Mouse (Mus musculus): ENCODE data around the gene Myl10. TPM values are rescaled to one million over a fixed set of nuclear protein-coding genes. Genes with fewer than 3 reads are reported as not detected.

Gene Myl10
- polyA plus RNA-seq, 1 experiment from 2014 or later = not detected

DNA sequence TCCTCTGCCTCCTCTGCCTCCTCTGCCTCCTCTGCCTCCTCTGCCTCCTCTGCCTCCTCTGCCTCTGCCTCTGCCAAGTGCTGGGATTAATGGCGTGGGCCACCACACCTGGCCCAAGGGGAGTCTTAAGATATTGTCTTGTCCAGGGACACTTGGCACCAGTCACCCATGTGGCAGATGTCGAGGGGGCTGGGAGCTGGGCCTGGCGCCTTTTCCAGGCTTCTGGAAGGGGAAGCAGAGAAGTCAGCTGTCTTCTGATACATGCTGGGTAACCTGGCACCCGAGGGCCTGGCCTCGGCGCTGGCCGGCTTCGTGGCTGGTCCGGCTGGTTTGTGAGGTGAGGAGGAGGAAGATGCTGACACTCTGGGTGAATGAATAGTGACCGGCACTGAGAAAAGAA is 30.7 kb upstream of the Myl10 start:
- H3K36me3 ChIP-seq (ENCODE audit: insufficient read depth, low read length) = no peaks in the 10 kb centered on the region
- no peak overlapping the region for H3K4me2 ChIP-seq (ENCODE audit: low read length)
- no peaks in the 10 kb centered on the region for H3K4me1 ChIP-seq (replicated peaks; ENCODE audit: insufficient read depth, low read length)
- WGBS = 69% methylated on average over 10 of the region's 10 CpGs
- DNase-seq (ENCODE audit: low spot score) = no peak
- H3K27ac ChIP-seq = no peak overlapping the region
- no peak overlapping the region for H3K9ac ChIP-seq (ENCODE audit: low read depth, low read length)
- no peaks in the 10 kb centered on the region for H3K9me3 ChIP-seq (replicated peaks; ENCODE audit: low read length)
- TF ChIP-seq CTCF (IDR thresholded peaks at IDR 0.05; ENCODE audit: low read depth) = no peak
- no peak overlapping the region for H3K4me3 ChIP-seq (replicated peaks; ENCODE audit: low read depth, low read length)
- no peaks in the 10 kb centered on the region for H3K27me3 ChIP-seq (ENCODE audit: insufficient read depth, low read length)
- ATAC-seq (replicated peaks; ENCODE audit: low FRiP score, low read depth) = no peak

DNA sequence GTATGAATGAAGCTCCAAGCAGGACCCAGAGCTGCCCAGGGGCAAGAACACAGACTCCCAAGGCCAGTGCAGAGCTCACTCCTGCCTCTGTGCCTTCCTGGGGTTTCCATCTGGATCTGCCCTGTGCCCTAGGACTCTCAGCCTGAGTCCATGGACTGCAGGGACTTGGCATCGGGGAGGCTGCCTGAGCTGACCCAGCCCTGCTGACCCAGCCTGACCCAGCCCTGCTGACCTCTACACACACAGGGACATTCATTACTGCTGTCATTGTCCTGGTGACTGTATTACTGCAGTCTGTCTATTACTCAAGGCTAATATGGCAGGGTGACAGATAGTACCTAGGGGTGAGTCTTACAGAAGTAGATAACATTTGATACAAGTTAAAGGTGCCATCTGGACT is 30.1 kb upstream of the Myl10 start:
- no peak overlapping the region for H3K4me2 ChIP-seq (ENCODE audit: low read length)
- no peaks in the 10 kb centered on the region for H3K27me3 ChIP-seq (ENCODE audit: insufficient read depth, low read length)
- ATAC-seq (replicated peaks; ENCODE audit: low FRiP score, low read depth) = no peak
- DNase-seq (ENCODE audit: low spot score) = no peak
- no peaks in the 10 kb centered on the region for H3K9me3 ChIP-seq (replicated peaks; ENCODE audit: low read length)
- TF ChIP-seq CTCF (IDR thresholded peaks at IDR 0.05; ENCODE audit: low read depth) = no peak
- H3K4me1 ChIP-seq (replicated peaks; ENCODE audit: insufficient read depth, low read length) = no peaks in the 10 kb centered on the region
- no peaks in the 10 kb centered on the region for H3K36me3 ChIP-seq (ENCODE audit: insufficient read depth, low read length)
- WGBS = 21% methylated on average over 1 of the region's 1 CpGs
- no peak overlapping the region for H3K27ac ChIP-seq
- no peak overlapping the region for H3K4me3 ChIP-seq (replicated peaks; ENCODE audit: low read depth, low read length)
- H3K9ac ChIP-seq (ENCODE audit: low read depth, low read length) = no peak overlapping the region

DNA sequence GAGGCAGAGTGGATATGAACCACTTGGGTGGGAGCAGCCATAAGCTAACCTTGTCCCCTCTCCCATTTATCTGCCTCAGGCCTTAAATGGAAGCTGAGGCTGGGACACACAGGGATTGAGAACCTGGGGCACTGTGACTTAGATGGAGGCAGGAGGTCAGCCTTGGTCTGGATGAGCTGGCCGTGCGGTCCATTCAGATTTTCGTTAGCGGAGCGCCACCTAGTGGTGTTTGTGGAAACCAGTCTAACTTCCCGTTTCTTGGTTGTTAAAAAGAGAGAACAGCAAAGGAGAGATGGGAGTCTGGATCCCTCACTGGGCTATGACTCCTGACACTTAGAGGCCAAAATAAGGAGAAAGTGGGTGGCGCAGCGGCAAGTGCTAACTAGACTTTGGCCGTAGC is 28.4 kb upstream of the Myl10 start:
- no peaks in the 10 kb centered on the region for H3K9me3 ChIP-seq (replicated peaks; ENCODE audit: low read length)
- WGBS = 3% methylated on average over 9 of the region's 9 CpGs

GRCm38 (mm10) chr5:136676315-136677030 is 16.5 kb upstream of the Myl10 start:
- WGBS = 78% methylated on average over 18 of the region's 18 CpGs
- DNase-seq (ENCODE audit: low spot score) (no peak), ATAC-seq (replicated peaks; ENCODE audit: low FRiP score, low read depth) (no peak)
- Histone ChIP-seq H3K4me1 (replicated peaks; ENCODE audit: insufficient read depth, low read length) (no peaks in the 10 kb centered on the region), H3K9me3 (replicated peaks; ENCODE audit: low read length) (no peaks in the 10 kb centered on the region), H3K27ac (no peak overlapping the region), H3K9ac (ENCODE audit: low read depth, low read length) (no peak overlapping the region), H3K36me3 (ENCODE audit: insufficient read depth, low read length) (no peaks in the 10 kb centered on the region), H3K4me2 (ENCODE audit: low read length) (no peak overlapping the region), H3K27me3 (ENCODE audit: insufficient read depth, low read length) (no peaks in the 10 kb centered on the region), H3K4me3 (replicated peaks; ENCODE audit: low read depth, low read length) (no peak overlapping the region)
- TF ChIP-seq CTCF (IDR thresholded peaks at IDR 0.05; ENCODE audit: low read depth) = no peak

More for the DNA sequence above, 28.4 kb upstream of the Myl10 start:
- no peaks in the 10 kb centered on the region for H3K36me3 ChIP-seq (ENCODE audit: insufficient read depth, low read length)
- DNase-seq (ENCODE audit: low spot score) (peak; percentile 91), ATAC-seq (replicated peaks; ENCODE audit: low FRiP score, low read depth) (no peak)
- peak; percentile 92 for TF ChIP-seq CTCF (IDR thresholded peaks at IDR 0.05; ENCODE audit: low read depth)
- no peak overlapping the region for H3K27ac ChIP-seq
- no peaks in the 10 kb centered on the region for H3K4me1 ChIP-seq (replicated peaks; ENCODE audit: insufficient read depth, low read length)
- no peak overlapping the region for H3K4me3 ChIP-seq (replicated peaks; ENCODE audit: low read depth, low read length)
- no peak overlapping the region for H3K9ac ChIP-seq (ENCODE audit: low read depth, low read length)
- H3K27me3 ChIP-seq (ENCODE audit: insufficient read depth, low read length) = no peaks in the 10 kb centered on the region
- H3K4me2 ChIP-seq (ENCODE audit: low read length) = no peak overlapping the region

DNA sequence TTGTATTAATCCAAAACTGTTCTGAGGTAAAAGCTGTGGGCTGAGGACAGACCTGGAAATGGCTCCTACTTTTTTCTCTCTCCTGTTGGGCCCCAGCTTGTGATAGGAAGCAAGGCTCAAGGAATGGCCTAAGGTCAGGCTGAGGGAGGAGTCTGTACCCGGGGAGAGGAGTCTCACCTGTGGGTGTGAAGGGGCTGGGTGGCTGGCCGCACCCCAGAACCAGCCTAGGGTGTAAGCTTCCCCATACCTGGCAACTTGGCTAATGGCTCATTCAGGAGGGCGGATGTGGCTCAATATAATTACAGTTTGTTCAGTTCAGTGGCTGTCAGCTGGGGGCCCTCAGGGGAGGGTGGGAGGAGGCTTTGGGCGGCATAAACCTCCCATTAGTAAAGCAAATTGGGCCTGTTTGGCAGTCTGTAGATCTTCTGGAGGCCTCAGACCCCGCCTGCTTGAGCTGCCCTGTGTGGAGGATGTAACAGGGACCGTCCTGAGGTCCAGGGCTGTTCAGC is 14.1 kb upstream of the Myl10 start:
- DNase-seq (ENCODE audit: low spot score) = no peak
- Histone ChIP-seq H3K27ac (no peak overlapping the region), H3K9ac (ENCODE audit: low read depth, low read length) (no peak overlapping the region), H3K9me3 (replicated peaks; ENCODE audit: low read length) (no peaks in the 10 kb centered on the region), H3K36me3 (ENCODE audit: insufficient read depth, low read length) (no peaks in the 10 kb centered on the region), H3K4me3 (replicated peaks; ENCODE audit: low read depth, low read length) (no peak overlapping the region), H3K4me2 (ENCODE audit: low read length) (no peak overlapping the region), H3K4me1 (replicated peaks; ENCODE audit: insufficient read depth, low read length) (no peaks in the 10 kb centered on the region), H3K27me3 (ENCODE audit: insufficient read depth, low read length) (no peaks in the 10 kb centered on the region)
- TF ChIP-seq CTCF (IDR thresholded peaks at IDR 0.05; ENCODE audit: low read depth) = no peak
- no peak for ATAC-seq (replicated peaks; ENCODE audit: low FRiP score, low read depth)
- WGBS = 55% methylated on average over 6 of the region's 6 CpGs

- no peak overlapping the region for H3K4me2 ChIP-seq (ENCODE audit: low read length)
- no peak for DNase-seq (ENCODE audit: low spot score)
- H3K4me1 ChIP-seq (replicated peaks; ENCODE audit: insufficient read depth, low read length) = no peaks in the 10 kb centered on the region
- H3K27me3 ChIP-seq (ENCODE audit: insufficient read depth, low read length) = no peaks in the 10 kb centered on the region
- H3K9ac ChIP-seq (ENCODE audit: low read depth, low read length) = no peak overlapping the region
- WGBS = 86% methylated on average over 4 of the region's 4 CpGs
- no peaks in the 10 kb centered on the region for H3K9me3 ChIP-seq (replicated peaks; ENCODE audit: low read length)
- no peaks in the 10 kb centered on the region for H3K36me3 ChIP-seq (ENCODE audit: insufficient read depth, low read length)
- no peak overlapping the region for H3K27ac ChIP-seq
- no peak for ATAC-seq (replicated peaks; ENCODE audit: low FRiP score, low read depth)
- no peak overlapping the region for H3K4me3 ChIP-seq (replicated peaks; ENCODE audit: low read depth, low read length)
- TF ChIP-seq CTCF (IDR thresholded peaks at IDR 0.05; ENCODE audit: low read depth) = no peak
Measured at GRCm38 (mm10) chr5:136686349-136686748, 6.6 kb upstream of the Myl10 start.

Measured in kidney, postnatal 0 days (tissue).